Mouse (Mus musculus) CD4-positive naive resting alpha-beta T cell, adult 76 days (primary cell): Measurements from ENCODE around the gene Defb15. TPM values are rescaled to one million over a fixed set of nuclear protein-coding genes. Genes with fewer than 3 reads are reported as not detected.

ENCODE experiments used
- total RNA-seq: library from RNA; stranded (reverse); gene quantifications from one replicate; pipeline ENCODE4 v1.2.4, GENCODE M21; 2023

The Defb15 gene
- total RNA-seq: not detected

GRCm38 (mm10) chr8:21932610-21933009 lies at the start of gene Defb15:
Defb15 (minus strand) TSS chr8:21932710.

GRCm38 (mm10) chr8:21969475-21969874 lies 37.0 kb upstream of the Defb15 start, which contains the start of gene Ccdc70:
Ccdc70 (plus strand) TSS chr8:21969775.

GRCm38 (mm10) chr8:21958414-21958813 lies 25.9 kb upstream of the Defb15 start, which contains the start of gene Fam90a1a:
Fam90a1a (plus strand) TSS chr8:21958714.

GRCm38 (mm10) chr8:21946462-21946861 lies 14.0 kb upstream of the Defb15 start, which contains the start of gene Defb13:
Defb13 (plus strand) TSS chr8:21946762.

GRCm38 (mm10) chr8:21938052-21938451 lies 5.5 kb upstream of the Defb15 start, which contains the start of gene Defb35:
Defb35 (plus strand) TSS chr8:21938352.

GRCm38 (mm10) chr8:21906290-21906689 lies 26.2 kb downstream of the Defb15 start, which contains the start of gene Defb11:
Defb11 (minus strand) TSS chr8:21906412.

GRCm38 (mm10) chr8:21885321-21885720 lies 47.2 kb downstream of the Defb15 start, which contains the start of gene Defb9:
Defb9 (minus strand) TSS chr8:21885421.

Other genes with a start within 250 kb of the Defb15 start
- not detected for gene AY761184, start 229.1 kb downstream of the Defb15 start, total RNA-seq
- gene Defa24, start 198.2 kb downstream of the Defb15 start, total RNA-seq: not detected
- not detected for gene Defb50, start 109.2 kb downstream of the Defb15 start, total RNA-seq
- not detected for gene Defb2, start 92.8 kb downstream of the Defb15 start, total RNA-seq
- not detected for gene Defb10, start 73.8 kb downstream of the Defb15 start, total RNA-seq
- gene Defb9, start 47.3 kb downstream of the Defb15 start, total RNA-seq: not detected
- gene Defb11, start 26.3 kb downstream of the Defb15 start, total RNA-seq: not detected
- gene Defb35, start 5.6 kb upstream of the Defb15 start, total RNA-seq: not detected
- not detected for gene Defb13, start 14.1 kb upstream of the Defb15 start, total RNA-seq
- not detected for gene Fam90a1a, start 26.0 kb upstream of the Defb15 start, total RNA-seq
- not detected for gene Ccdc70, start 37.1 kb upstream of the Defb15 start, total RNA-seq
- gene Atp7b, start 127.6 kb upstream of the Defb15 start, total RNA-seq: 0.23 TPM
- 21.7 TPM for gene Alg11, start 128.0 kb upstream of the Defb15 start, total RNA-seq
- gene Nek5, start 192.3 kb upstream of the Defb15 start, total RNA-seq: not detected
- 4.0 TPM for gene Nek3, start 233.7 kb upstream of the Defb15 start, total RNA-seq